Mouse (Mus musculus) adrenal gland, adult 2 months (tissue): Measurements from ENCODE around the gene Ubald2. TPM values are rescaled to one million over a fixed set of nuclear protein-coding genes. Genes with fewer than 3 reads are reported as not detected.

Source experiments
- DNase-seq: peaks from one replicate; pipeline ENCODE4 v3.0.0; 2021
- polyA plus RNA-seq: library from polyadenylated mRNA; depleted of rRNA; stranded (reverse); fragments of >200 nt; gene quantifications from 2 replicates; pipeline ENCODE4 v1.2.3, GENCODE M21; 2012
- total RNA-seq, 2 experiments: library from RNA; stranded (reverse); gene quantifications; 2 replicates each; pipeline ENCODE4 v1.2.3; 2021

The Ubald2 gene
- total and polyA plus RNA-seq, 3 experiments, result 16.3 to 158 (median 35.2) TPM

DNA sequence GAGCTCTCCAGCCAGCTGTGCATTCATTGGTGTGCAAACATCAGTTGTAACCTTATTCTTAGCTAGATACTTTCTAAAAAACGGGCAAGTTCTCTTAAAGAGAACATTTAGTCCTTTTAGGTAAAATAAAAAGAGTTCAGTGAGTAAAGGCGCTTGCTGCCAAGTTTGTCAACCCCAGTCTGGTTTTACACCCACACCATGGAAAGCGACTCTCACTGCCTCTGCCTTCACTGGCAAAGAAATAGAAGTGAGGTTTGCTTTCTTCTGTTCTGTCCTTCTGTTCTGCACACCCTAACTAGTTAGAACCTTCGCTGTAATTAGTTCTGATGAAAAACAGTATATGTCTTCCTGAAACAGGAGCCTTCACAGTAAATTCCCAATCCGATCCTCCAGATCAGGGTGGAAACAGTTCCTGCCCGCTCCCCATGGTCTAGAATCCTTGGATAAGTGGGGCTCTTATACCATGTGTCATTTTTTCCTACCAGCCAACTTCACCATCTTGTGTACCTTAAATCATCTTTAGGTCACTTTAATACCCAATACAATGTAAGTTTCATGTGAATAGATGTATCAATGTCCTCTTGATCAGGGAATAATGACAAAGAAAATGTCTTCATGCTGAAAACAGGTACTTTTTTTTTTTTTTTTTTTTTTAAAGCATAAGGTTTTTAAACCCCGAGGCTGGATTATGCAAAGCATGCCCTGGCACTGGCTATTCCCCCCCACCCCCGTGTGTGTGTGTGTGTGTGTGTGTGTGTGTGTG is 1.1 kb upstream of the Ubald2 start:
- DNase-seq, result no peak

DNA sequence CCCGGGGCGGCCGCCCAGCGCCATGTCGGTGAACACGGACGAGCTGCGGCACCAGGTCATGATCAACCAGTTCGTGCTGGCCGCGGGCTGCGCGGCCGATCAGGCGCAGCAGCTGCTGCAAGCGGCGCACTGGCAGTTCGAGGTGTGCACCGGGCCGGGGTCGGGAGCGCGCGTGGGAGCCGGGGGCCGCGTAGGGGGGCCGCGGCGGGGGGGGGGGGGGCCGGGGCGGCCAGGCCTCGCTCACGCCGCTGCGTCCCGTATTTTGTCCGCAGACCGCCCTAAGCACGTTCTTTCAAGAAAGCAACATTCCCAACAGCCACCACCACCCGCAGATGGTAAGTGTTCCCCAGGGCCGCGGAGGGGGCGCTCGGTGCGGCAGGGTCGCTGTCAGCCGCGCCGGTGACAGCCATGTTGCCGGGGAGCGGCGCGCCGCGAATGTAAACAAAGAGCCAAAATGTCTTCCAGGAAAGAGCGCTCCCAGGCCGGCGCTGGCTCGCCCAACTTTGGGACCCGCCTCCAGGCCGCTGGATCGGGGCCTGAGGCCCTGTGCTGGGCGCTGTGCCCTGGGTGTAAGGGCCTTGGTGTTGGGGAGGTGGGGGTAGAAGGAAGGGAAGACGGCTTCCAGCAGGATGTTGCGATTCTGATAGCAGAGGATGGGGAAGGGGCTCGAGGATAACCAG is 533 bp downstream of the Ubald2 start:
- peak; percentile 85 for DNase-seq

DNA sequence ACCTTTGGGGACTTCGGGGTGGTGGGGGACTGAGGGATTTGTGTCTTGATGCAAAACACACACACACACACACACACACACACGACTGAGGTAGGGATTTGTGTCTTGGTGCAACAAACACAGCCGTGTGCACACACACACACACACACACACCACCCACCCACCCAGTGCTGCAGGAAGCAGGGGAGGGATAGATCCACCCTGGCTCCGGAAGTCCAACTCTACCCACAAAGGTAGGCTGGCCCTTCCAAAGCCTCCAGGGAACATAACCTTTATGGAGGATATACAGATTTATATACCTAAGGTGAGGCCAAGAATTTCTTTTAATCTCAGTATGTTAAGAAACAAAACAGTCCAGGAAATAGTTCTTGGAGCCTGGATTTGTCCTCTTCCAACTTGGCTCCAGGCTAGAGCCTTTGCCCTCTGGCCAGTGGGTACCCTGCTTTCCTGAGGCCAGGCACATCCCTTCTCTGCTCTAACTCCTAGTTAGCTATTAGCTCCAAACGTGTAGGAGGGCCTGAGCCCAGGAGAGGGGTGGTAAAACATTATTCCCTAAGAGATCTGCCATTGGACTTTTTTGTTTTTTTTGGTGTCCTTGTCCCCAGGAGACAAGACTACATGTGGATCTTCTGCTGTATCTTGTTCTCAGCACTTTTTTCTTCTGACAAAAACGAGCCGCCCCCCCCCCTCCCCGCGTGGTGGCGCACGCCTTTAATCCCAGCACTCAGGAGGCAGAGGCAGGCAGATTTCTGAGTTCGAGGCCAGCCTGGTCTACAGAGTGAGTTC is 1.3 kb downstream of the Ubald2 start:
- DNase-seq, result peak; percentile 18

DNA sequence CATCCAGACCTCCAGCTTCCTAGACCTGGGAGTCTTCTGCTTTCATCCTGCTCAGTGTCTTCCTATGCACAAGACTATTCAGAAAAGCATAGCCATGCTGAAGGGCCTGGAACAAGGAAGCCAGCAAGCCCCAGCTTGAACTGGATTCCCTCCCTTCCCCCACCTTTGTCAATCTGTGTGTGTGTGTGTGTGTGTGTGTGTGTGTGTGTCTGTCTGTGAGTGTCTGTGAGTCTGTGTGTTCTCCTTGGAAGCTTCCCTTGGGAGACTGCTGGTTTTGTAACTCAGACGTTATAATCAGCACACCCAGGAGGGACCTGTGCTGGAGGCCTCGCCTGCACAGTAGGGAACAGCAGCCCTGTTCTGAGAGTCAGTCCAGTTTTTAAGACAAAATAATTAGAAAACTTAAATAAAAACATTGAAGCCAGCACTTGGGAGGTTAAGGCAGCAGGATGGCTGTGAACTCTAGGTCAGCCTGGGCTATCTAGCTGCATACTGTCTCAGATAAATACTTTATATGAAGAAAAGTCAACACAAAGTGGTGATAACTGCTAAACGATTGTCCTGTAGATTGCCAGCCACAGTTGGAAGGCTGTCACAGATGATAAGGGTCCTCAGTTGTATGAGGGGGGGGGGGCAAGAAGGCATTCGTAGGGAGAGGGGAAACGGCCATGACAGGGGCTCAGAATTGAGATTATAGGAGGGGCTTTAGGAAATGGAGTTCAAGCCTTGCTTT is 2.3 kb downstream of the Ubald2 start:
- no peak for DNase-seq

DNA sequence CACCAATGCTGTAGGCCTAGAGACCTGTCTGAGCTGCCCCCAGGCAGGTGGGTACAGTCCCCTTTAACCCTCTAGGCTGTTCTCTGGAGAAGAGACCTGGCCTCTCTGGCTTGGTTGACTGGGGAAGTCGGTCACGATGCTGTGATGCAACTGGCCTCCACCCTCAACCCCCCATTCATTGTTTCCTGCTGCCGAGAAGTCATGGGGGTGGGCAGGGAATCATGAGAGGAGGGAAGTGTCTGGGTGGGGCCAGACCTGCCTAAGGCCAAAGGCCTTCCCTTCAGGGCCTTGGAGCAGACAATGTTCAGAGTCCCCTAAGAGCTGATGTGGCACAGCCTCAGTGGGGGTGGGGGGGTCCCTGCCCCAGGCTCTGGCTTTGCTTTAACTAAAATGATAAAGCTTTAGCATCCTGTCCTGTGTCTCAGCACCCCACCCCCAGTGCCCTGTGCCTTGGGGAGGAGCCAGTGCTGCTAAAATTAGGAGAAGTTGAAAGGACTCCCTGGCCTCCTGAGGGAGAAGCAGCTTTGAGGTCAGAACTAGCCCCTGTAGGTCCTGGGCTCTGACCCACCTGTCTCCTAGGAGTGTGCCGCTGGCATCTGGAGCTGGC is 2.9 kb downstream of the Ubald2 start:
- DNase-seq, result peak; percentile 70

DNA sequence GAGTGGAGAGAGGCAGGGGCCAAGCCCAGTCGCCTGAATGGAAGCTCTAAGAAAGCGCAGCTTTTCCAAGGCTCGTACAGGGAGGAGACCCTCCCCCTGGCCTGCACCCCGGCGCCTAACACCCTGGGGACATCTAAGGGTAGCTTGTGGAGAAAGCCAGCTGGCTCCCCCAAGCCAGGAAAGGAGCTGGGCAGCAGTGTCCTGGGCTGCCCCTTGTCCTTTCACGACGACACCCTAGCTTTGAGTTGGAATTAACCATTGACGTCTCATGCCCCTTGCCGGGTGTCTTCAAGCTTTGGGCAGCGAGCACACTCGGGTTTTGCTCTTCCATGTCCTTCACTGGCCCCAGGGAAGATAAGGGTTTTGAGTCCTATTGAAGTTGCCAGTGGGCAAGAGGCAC is 3.6 kb downstream of the Ubald2 start:
- no peak for DNase-seq

DNA sequence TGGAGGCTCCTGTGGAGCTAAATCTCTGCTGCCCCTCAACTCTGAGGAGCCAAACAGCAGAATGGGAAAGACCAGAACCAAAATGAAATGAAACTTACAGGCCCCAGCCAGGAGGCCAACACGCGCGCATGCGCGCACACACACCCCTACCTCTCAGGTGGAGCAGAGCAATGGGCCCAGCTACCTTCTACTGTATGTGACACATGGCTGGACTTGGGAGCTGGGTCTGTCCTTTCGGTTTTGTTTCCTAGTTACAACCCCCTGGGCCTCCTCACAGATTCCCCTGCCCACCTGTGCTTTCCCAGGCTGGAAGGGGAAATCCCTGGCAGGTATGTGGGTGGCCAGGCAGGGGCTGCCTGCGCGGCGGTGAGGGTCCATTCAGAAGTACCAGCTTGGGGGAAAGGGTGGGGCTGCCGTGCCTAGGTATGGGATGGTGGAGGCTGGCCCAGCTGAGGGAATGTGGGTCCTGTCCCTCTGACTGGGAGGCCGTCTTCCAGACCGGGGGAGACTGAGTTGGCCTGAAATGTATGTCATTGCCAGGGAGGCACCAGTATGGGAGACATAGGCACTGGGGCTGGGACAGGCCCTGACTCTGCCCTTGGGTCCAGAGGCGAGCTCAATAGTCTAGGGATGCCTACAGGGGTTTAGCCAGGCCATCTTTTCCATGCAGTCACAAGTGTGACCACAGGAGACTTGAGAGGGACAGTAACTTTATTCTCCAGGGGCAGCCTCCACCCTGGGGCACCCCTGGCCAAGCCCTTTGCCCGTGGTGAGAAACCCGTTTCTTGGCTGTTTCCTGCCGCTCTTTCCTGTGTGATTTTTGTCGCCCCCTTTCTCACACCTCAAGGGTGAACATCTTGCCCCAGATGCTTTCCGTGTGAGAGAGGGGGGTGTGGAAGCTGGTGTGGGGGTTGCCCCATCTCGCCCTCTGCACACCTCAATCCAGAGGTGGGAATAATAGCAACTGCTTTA is 5.7 kb downstream of the Ubald2 start:
- no peak for DNase-seq

DNA sequence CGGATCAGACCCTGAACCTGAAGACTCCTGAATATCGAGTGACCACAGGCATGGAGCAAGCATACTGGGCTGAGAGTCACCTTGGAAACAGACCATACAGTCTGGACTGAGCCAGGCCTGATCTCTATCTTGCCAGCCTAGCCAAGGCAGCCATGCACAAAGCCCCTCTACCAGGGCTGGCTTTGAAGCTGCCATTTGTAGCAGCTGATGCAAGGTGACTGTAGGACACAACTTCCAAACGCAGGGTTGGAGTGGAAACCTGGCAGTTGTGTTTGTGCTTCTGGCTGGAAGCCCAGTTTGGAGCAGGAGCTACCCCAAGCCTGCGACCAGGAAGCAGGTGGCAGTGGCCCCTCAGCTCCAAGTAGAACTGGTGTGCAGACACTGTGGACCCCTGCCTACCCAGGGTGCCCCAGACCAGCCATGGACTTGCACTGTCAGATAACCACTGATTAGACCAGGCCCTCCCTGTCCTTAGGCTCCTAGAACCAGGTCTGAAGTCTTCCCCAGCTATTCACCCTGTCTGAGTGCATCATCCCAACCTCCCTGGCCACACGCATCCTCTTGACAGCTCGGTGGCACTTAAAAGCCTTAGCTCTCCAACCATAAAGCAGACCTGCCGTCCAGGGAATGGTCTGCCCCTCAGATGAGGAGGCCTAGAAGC is 6.6 kb downstream of the Ubald2 start:
- DNase-seq, result no peak

DNA sequence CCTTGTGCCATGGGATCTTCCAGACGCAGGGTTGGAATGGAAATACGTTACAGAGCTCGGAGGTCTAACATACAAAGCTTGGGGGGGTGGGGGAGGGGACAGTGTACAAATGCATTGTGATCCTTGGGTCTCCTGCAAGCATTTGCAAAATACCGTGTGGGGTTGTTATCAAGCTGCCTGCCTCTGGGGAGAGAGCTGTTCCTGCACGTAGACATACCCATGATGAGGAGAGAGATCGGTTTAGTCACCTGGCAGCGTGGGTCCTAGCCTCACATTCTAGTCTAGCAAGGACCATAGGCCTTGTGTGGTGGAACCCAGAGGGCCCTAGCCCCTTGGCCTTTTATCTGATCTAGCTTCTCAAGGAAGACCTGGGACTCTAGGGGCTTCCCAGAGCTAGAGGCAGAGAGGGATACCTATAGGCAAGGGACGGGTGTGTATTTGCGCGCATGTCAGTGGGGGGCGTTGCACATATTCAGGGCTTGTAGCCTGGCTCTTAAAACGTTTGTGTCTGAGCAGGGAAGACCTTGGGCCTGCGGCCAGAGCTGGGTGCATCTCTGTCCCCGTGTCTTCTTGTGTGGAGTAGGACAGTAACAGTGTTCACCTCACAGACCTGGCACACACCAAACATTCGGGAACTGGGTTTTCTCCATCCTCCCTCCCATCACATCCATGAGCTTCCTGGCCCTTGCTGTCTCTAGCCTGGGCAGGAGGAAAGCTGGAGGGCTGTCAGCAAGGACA is 8.4 kb downstream of the Ubald2 start:
- DNase-seq, result peak; percentile 42

DNA sequence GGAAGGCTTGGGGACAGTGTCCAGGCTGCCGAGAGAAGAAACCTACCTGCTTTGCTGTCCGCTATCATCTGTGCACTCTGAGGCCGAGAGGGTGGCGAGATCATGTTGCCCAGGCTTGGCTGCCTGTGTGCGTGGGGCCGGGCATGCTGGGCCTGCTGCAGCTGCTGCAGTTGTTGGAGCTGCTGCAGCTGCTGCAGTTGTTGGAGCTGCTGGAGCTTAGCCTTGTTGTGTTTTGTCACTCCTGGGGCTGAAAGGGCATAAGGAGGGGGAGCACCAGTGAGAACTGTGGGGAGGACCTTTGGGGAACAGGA is 8.9 kb downstream of the Ubald2 start:
- DNase-seq, result no peak

DNA sequence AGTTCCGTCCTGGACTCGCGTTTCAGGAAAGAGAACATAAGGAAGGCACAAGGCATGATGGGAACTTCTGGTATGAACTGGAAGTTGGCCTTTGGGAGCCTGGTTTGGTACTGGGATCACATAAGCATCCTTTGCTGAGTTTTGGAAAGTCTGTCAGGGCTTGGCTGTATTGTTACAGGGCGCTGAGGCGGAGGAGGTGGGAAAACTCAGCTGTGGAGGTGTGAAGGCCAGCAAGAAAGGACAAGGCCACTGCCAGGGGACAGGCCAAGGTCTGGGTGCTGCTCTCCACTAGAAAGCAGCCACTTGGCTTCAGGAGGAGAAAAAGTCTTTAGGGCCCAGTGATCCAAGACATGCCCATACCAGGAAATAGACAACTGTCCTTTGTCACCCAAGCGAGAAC is 9.4 kb downstream of the Ubald2 start:
- peak; percentile 58 for DNase-seq

DNA sequence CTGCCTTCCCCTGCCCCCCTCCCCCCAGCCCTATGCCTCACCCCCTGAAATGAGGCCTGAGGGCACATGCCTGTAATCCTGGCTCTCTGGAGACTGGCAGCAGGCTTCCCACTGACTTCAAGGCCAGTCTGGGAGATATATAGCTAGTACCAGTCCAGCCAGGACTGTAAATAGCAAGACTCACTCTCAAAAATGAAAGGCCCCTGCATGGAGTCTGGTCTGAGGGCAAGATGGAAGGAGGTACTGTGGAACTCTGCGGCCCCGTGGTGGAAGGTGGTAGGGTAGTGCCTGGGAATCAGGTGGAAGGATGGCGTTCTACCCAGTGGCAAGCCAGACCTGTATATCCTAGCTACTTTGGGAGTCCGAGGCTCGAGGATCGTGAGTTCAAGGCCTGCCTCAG is 10.0 kb downstream of the Ubald2 start:
- peak; percentile 33 for DNase-seq

DNA sequence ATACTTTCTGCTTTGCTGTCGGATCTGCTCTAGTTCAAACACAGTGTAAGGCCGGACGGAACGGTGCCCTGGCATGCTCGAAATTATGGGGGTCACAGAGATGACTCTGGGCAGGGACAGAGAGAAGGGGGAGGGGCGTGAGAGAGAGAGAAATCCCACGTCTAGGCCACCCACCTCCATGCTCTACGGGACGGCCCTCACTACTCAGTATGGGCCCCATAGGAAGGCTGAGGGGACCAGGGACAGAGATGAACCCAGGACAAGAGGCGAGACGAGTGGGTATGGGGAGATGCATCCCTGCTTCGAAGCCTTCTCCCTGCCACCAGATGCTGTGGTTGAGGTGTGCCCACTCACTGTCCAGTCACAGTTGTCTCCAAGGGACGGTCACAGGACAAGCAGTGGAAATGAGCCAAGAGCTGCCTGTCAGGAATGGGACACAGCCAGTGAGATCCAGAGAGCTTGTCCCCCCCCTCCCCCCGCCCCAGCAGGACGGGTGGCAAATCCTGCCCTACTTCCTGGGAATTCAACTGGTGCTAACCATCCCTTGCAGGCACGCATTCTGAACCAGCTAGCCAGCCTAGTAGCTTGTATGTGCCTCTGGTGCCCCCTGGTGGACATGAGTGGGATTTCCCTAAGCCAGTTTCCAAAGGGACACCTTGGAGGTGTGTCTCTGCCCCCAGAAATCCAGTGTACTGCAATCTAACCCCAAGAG is 11.9 kb downstream of the Ubald2 start:
- DNase-seq, result peak; percentile 92

DNA sequence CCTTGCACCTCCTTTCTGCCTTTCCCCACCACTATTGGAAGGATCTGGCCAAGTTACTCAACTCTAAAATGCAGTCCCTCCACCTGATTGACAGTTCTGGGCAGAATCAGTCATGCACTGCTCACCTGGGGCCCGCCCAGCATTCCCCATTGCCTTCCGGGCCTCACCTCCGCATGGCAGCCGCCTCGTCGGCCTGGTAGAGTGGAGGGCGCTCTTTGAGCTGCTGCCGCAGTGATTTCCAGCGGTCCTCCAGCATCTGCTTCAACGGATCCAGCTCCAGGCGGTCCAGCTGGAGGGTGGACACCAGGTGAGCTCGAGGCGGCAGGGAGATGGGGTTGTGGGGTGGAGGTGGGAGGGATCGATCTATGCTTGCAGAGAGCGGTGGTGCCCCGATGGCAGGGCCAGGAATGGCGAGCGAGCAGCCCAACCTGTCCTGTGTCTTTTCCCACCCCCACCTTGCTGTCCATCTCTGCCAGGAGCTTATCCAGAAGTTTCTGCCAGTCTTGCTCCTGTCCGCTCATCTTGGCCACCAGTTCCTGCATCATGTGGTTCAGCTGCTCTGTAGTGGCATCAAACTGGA is 12.5 kb downstream of the Ubald2 start:
- no peak for DNase-seq

DNA sequence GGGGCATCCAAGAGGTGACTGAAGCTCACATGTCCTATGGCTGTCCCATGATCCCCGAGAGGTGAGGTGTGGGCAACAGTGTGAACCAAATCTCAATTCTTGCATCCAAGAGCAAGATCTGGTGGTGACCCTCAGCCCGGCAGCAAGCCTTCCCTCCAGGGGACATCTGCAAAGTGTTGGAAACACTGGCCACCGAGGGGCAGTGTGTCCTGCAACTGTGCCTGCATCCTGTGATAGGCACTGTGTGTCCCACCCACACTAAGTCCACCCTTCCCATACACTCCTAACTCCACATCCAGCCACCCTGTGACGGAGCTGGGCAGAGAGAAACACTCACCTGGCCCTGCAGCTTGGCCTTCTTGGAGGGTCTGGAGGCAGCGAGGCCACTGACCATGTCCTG is 13.9 kb downstream of the Ubald2 start:
- no peak for DNase-seq

DNA sequence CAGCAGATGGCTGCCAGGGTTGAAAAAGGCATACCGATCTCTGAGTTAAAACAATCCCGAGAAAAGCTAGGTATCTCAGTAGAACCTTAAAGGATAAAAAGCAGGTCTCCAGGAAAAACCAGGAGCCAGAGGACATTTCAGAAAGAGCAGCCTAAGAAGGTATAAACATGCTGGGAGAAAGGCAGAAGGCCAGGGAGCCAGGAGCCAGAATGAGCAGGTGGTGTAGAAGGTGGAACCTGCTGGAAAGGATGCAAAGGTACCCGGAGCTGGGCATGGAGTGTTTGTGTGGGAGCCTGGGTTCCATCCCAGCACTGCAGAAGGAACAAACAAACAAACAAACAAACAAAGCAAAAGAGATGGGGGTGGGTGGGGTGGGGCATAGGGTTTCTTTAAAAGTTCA is 15.4 kb downstream of the Ubald2 start:
- no peak for DNase-seq

DNA sequence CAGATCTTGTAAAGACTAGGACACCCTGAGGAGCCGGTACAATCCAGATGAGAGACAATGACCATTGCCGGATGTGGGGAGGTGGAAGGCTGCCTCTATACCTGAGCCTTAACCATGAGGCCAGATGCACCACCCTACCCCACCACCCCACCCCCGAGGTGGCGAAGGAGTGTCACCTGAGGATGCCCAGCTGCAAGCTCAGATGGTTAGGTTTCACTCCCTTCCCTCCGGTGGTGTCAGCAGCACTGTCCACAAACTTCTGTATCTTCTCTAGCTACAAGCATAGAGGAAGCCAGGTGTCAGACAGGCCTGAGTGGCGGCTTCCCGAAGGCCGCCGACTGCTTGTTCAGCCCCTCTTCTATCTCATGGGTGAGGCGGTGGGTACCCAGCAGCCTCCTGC is 20.0 kb downstream of the Ubald2 start:
- no peak for DNase-seq

DNA sequence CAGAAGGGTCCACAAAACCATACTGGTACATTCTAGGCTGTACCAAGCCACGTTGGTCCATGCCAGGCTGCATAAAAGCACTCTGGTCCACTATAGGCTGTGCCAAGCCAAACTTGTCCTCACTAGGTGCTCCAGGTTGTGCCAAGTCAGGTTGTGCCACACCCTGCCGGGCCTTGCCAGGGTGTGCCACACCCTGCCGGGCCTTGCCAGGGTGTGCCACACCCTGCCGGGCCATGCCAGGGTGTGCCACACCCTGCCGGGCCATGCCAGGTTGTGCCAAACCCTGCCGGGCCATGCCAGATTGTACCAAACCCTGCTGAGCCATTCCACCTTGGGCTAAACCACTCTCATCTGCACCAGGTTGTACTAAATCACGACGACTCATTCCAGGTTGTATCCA is 22.3 kb downstream of the Ubald2 start:
- no peak for DNase-seq

DNA sequence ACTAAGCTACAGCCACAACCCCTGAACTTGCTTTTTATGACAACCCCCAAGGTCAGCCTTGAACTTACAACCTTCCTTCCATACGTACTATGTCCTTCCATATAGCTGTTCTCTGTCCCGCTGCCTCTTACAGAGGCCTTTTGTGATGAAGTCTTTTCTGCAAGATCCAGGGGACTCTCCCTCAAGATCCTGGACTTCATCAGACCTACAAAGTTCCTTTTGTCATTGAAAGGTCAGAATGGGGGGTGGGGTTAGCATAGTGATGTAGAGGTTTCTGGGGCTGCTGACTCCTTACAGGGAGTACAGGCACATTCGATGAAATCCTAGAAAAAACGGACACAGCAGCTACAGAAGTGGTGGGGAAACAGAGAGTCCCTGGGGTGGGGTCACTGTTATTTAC is 25.9 kb downstream of the Ubald2 start:
- no peak for DNase-seq
